Mouse (Mus musculus) stomach, postnatal 0 days (tissue): Measurements from ENCODE around the gene Gsg1.

ENCODE experiments used
- CTCF ChIP-seq: IDR thresholded peaks from 2 replicates; pipeline ENCODE4 v1.5.1; 2016; ENCODE audit warnings: antibody characterized with exemption, low read depth, mild to moderate bottlenecking, moderate library complexity
- EP300 ChIP-seq: optimal IDR thresholded peaks from 2 replicates; pipeline ENCODE3; 2016; ENCODE audit warnings: antibody characterized with exemption

- no peak for TF ChIP-seq CTCF
- TF ChIP-seq EP300, result no peak
Observed at GRCm38 (mm10) chr6:135292391-135292790, 38.2 kb upstream of the Gsg1 start.
